Mouse (Mus musculus) heart, postnatal 0 days (tissue): ENCODE data around the gene Rbfox3.

Source experiments
- CTCF ChIP-seq: IDR thresholded peaks from 2 replicates; pipeline ENCODE4 v1.5.1; 2016; ENCODE audit warnings: antibody characterized with exemption, control low read depth, low read depth
- EP300 ChIP-seq: IDR thresholded peaks from 2 replicates; pipeline ENCODE4 v1.6.1; 2016; ENCODE audit warnings: antibody characterized with exemption, low read depth

DNA sequence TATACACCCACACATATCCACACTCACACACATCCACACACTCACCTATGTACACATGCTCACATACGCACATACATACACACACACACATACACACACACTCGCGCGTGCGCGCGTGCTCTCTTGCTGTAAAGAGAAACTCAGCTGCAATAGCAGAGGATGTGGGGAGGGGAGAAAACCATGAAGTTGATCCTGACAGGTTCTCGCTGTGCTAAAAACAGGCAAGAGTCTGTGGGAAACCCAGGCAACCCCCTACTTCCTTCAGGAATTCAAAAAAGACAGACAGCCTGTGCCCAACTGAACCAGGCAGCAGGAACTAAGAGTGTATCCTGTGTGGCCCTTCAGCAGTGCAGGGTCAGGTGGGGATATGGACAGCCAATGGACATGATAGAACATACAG lies 92.9 kb downstream of the Rbfox3 start:
- TF ChIP-seq EP300 (no peak), CTCF (no peak)
